Mouse (Mus musculus): ENCODE data around the gene Lypd3. TPM values are rescaled to one million over a fixed set of nuclear protein-coding genes. Genes with fewer than 3 reads are reported as not detected.
"Not testable (repeated sequence)": the region's sequence is repeated elsewhere in the genome, so short reads cannot be mapped to it uniquely, and the experiment has no call there.

Gene Lypd3
- polyA plus RNA-seq, 1 experiment from 2014 or later, result 2.2 TPM

GRCm38 (mm10) chr7:24646486-24646885 lies 10.1 kb downstream of the Lypd3 start:
- H3K4me3 ChIP-seq, result no peak overlapping the region
- H3K27ac ChIP-seq, result no peak overlapping the region
- no peaks in the 10 kb centered on the region for H3K36me3 ChIP-seq
- H3K27me3 ChIP-seq (ENCODE audit: low read depth, poor library complexity, severe bottlenecking), result peaks cover 9% of the 10 kb centered on the region
- no peak for DNase-seq (ENCODE audit: low spot score)
- no peaks in the 10 kb centered on the region for H3K4me1 ChIP-seq
- WGBS, result 87% methylated on average over 7 of the region's 7 CpGs
- H3K9me3 ChIP-seq (replicated peaks), result no peaks in the 10 kb centered on the region

- H3K4me1 ChIP-seq, result no peaks in the 10 kb centered on the region
- H3K36me3 ChIP-seq, result no peaks in the 10 kb centered on the region
- 25% methylated on average over 7 of the region's 7 CpGs for WGBS
- H3K27me3 ChIP-seq (ENCODE audit: low read depth, poor library complexity, severe bottlenecking), result no peaks in the 10 kb centered on the region
- no peaks in the 10 kb centered on the region for H3K9me3 ChIP-seq (replicated peaks)
- no peak overlapping the region for H3K4me3 ChIP-seq
- peak; percentile 78 for DNase-seq (ENCODE audit: low spot score)
- no peak overlapping the region for H3K27ac ChIP-seq
Measured at GRCm38 (mm10) chr7:24653681-24654080, 17.3 kb downstream of the Lypd3 start.

GRCm38 (mm10) chr7:24659737-24660357 lies 23.5 kb downstream of the Lypd3 start:
- Histone ChIP-seq H3K4me3 (no peak overlapping the region), H3K27me3 (ENCODE audit: low read depth, poor library complexity, severe bottlenecking) (no peaks in the 10 kb centered on the region), H3K36me3 (no peaks in the 10 kb centered on the region), H3K4me1 (no peaks in the 10 kb centered on the region), H3K9me3 (replicated peaks) (no peaks in the 10 kb centered on the region), H3K27ac (no peak overlapping the region)
- 67% methylated on average over 12 of the region's 12 CpGs for WGBS
- DNase-seq (ENCODE audit: low spot score), result no peak

DNA sequence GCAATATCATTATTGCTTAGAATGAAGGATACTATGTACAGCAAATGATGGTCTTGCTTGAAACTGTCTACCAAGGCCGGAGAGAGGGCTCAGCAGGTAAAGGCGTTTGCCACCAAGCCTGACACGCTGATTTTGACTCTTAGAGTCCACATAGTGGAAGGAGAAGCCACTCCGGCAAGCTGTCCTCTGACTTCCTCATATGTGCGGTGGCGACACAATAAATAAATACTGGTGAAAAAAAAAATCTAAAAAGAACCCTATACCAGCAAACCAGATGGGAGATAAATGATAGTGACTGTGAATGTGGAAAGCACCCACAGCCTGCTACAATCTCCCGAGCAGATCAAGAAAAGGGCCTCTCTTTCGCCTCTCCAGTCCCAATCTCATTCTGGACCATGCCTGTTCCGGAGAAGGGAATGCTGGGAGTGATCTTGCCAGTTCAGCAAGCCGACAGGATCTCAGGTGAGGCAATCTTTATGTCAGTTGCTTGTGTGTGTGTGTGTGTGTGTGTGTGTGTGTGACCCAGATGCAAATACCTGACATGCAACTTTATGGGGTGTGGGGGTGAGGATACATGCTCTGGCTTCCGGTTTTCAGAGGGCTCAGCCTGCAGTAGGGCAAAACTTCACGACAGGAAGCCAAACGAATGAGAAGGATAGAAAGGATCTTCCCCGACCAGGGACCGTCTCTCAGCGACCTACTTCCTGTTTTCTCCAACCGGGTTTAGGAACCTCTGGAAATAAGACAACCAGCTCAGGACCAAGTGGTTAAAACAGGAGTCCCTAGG lies 25.0 kb downstream of the Lypd3 start:
- no peak for DNase-seq (ENCODE audit: low spot score)

DNA sequence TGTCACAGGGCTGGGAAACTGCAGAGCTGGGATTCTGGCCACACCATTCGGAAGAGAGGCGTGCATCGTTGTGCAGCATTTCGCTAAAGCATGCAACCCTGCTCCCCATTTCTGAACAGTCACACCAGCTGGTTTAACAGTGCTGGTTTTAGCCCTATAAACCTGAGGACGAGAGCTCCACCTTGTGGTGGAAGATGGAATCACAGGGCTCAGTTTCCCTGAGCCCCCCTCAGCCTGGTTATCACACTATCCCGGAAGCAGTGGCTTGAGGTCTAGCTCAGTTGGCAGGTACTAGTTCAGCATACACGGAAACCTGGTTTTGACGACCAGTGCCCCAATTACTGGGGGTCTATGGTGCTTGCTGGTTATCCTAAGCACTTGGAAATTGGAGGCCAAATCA lies 26.2 kb downstream of the Lypd3 start:
- H3K27me3 ChIP-seq (ENCODE audit: low read depth, poor library complexity, severe bottlenecking), result no peaks in the 10 kb centered on the region

More for the DNA sequence above, 25.0 kb downstream of the Lypd3 start:
- H3K36me3 ChIP-seq, result no peaks in the 10 kb centered on the region
- H3K9me3 ChIP-seq (replicated peaks), result no peaks in the 10 kb centered on the region
- no peaks in the 10 kb centered on the region for H3K27me3 ChIP-seq (ENCODE audit: low read depth, poor library complexity, severe bottlenecking)
- H3K27ac ChIP-seq, result no peak overlapping the region
- H3K4me1 ChIP-seq, result no peaks in the 10 kb centered on the region
- 78% methylated on average over 17 of the region's 17 CpGs for WGBS
- H3K4me3 ChIP-seq, result no peak overlapping the region

GRCm38 (mm10) chr7:24664301-24664700 lies 28.0 kb downstream of the Lypd3 start:
- Histone ChIP-seq H3K36me3 (no peaks in the 10 kb centered on the region), H3K4me3 (no peak overlapping the region), H3K27me3 (ENCODE audit: low read depth, poor library complexity, severe bottlenecking) (no peaks in the 10 kb centered on the region), H3K27ac (no peak overlapping the region), H3K4me1 (no peaks in the 10 kb centered on the region), H3K9me3 (replicated peaks) (no peaks in the 10 kb centered on the region)
- WGBS, result 44% methylated on average over 8 of the region's 8 CpGs
- DNase-seq (ENCODE audit: low spot score), result no peak

More for the DNA sequence above, 26.2 kb downstream of the Lypd3 start:
- peak; percentile 84 for DNase-seq (ENCODE audit: low spot score)
- no peak overlapping the region for H3K27ac ChIP-seq
- no peaks in the 10 kb centered on the region for H3K36me3 ChIP-seq
- H3K9me3 ChIP-seq (replicated peaks), result no peaks in the 10 kb centered on the region
- no peak overlapping the region for H3K4me3 ChIP-seq
- 14% methylated on average over 8 of the region's 8 CpGs for WGBS
- no peaks in the 10 kb centered on the region for H3K4me1 ChIP-seq

DNA sequence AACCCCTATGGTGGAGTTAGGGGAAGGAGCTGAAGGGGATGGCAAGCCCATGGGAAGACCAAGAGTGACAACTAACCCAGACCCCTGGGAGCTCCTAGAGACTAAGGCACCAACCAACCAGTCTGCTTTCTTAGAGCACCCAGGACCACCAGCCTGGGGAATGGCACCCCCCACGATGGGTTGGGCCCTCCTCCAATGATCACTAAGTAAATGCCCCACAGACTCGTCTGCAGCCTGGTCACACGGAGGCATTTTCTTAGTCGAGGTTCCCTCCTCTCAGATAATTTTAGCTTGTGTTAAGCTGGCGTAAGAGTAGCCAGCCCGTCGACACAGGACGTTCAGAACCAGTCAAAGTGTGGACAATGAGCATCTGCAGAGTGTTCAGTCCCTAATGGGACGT lies 28.6 kb downstream of the Lypd3 start:
- H3K4me3 ChIP-seq, result no peak overlapping the region
- H3K36me3 ChIP-seq, result no peaks in the 10 kb centered on the region
- no peaks in the 10 kb centered on the region for H3K4me1 ChIP-seq
- H3K27ac ChIP-seq, result no peak overlapping the region
- H3K27me3 ChIP-seq (ENCODE audit: low read depth, poor library complexity, severe bottlenecking), result no peaks in the 10 kb centered on the region
- H3K9me3 ChIP-seq (replicated peaks), result no peaks in the 10 kb centered on the region
- WGBS, result 83% methylated on average over 9 of the region's 9 CpGs
- no peak for DNase-seq (ENCODE audit: low spot score)

DNA sequence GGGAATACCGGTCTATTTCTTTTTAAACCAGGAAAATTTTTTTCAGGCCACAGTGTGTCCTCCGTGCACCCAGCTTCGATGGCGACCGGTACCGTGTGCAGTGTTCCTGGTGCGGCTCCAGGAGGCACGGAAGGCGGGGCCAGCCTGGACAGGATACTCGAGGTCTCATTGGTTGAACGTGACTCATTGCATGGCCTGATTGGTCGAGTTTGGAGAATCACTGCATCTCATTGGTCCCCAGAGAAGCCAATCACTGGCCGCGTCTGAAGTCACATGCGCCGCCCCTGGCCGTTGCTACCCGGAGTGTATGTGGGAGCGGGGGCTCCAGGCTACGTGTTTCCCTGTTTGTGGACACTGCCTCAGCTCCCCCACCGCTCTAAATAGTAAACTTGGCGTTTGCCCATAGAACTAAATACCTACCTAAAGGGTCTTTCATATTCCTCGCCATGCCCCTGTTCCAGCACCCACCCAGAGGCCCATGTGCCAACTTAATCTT lies 35.6 kb downstream of the Lypd3 start:
- Histone ChIP-seq H3K4me3 (no peak overlapping the region), H3K4me1 (no peaks in the 10 kb centered on the region), H3K9me3 (replicated peaks) (no peaks in the 10 kb centered on the region), H3K27ac (no peak overlapping the region), H3K27me3 (ENCODE audit: low read depth, poor library complexity, severe bottlenecking) (no peaks in the 10 kb centered on the region), H3K36me3 (no peaks in the 10 kb centered on the region)
- no peak for DNase-seq (ENCODE audit: low spot score)
- WGBS, result 92% methylated on average over 23 of the region's 23 CpGs

DNA sequence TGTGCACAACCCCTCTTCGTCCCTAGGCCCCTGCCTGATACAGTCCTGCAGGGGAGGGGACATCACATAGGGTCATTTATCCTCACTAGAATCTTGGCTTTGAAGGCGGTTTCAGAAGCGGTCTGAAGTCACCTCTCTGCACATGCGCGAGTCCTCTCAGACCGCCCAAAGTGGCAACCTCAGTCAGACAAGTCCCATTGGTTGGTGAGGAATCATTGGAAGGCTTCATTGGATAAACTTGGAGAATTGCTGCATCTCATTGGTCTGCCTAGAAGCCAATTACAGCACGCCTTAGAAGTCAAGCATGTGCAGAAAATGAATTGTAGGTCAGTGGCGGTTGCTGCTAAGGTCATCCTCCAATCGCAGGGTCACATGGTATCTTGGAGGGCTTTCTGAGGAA lies 40.2 kb downstream of the Lypd3 start, which contains the start of gene Tex101:
TSS of gene Tex101 (minus strand) at position 101 of the 400 bp plus-strand sequence.
- no peak for DNase-seq (ENCODE audit: low spot score)
- 90% methylated on average over 9 of the region's 9 CpGs for WGBS
- Histone ChIP-seq H3K36me3 (no peaks in the 10 kb centered on the region), H3K9me3 (replicated peaks) (no peaks in the 10 kb centered on the region), H3K27ac (no peak within 1 kb of the TSS), H3K27me3 (ENCODE audit: low read depth, poor library complexity, severe bottlenecking) (no peaks in the 10 kb centered on the region), H3K4me3 (no peak within 1 kb of the TSS), H3K4me1 (no peaks in the 10 kb centered on the region)

DNA sequence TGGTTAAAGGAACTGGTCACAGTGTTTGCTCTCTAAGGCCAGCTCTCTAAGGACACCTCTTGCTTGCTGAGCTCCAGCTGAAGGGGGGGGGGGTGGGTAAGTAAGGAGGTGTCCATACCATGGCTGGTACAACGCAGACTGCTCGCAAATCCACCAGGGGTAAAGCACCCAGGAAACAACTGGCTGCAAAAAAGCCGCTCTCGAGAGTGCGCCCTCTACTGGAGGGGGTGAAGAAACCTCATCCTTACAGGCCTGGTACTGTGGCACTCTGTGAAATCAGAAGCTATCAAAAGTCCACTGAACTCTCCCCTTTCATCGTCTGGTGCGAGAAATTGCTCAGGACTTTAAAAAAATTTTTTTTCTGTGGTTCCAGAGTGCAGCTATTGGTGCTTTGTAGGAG lies 47.8 kb downstream of the Lypd3 start:
- not testable (repeated sequence) for H3K36me3 ChIP-seq; DNase-seq (ENCODE audit: low spot score); H3K4me1 ChIP-seq; H3K27ac ChIP-seq; H3K9me3 ChIP-seq (replicated peaks); H3K4me3 ChIP-seq; H3K27me3 ChIP-seq (ENCODE audit: low read depth, poor library complexity, severe bottlenecking)
- WGBS, result 79% methylated on average over 7 of the region's 7 CpGs

- H3K27ac ChIP-seq; H3K4me1 ChIP-seq; H3K36me3 ChIP-seq; H3K9me3 ChIP-seq (replicated peaks); H3K4me3 ChIP-seq; H3K27me3 ChIP-seq (ENCODE audit: low read depth, poor library complexity, severe bottlenecking); DNase-seq (ENCODE audit: low spot score): not testable (repeated sequence)
- WGBS, result 92% methylated on average over 10 of the region's 10 CpGs
Measured at GRCm38 (mm10) chr7:24687519-24687918, 51.2 kb downstream of the Lypd3 start.
